ENCODE assay signal across 9 mouse cellular contexts in the genomic region with DNA sequence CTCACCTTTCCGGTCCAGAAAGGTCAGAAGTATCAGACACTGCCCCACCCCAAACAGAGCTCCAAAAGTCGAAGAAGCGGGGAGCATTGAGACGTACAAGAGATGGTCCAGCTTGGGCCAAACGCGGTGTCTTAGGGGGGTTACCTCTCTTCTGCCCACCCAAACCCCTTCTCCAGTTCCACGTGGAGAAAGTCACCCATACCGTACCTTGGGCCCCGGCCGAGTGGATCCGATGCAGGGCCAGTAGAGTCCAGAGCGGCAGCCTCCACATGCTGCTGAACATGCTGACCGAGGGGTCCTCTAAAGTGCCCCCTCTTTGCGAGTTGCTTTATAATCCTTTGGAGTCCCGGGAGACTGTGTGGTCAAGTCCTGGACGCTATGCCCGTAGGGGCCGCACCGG. TPM values are rescaled to one million over a fixed set of nuclear protein-coding genes. Genes with fewer than 3 reads are reported as not detected.
A peak's percentile ranks its signal among the peaks of the same experiment; 100 is the strongest.
DNase-seq lines count a peak whose midpoint lies in the region; ATAC-seq and TF ChIP-seq lines count a peak whose summit lies in the region.
"Had no signal": no experiment of that assay in that cellular context is flagged by ENCODE, and none has a peak within 500 bp of the region (broad histone marks: within the 10 kb centered on the region; RNA-seq: fewer than 3 reads in every experiment).

No protein-coding gene starts in this region.

- peak overlapping the region; percentile 69 for H3K9ac ChIP-seq in lung, embryonic 15.5 days
- H3K9ac ChIP-seq in forebrain, embryonic 16.5 days (replicated peaks; ENCODE audit: low read depth, low read length) = peak overlapping the region; percentile 76
- H3K9ac ChIP-seq in limb, embryonic 13.5 days = peak overlapping the region; percentile 87

- no peak for TF ChIP-seq POLR2A in olfactory bulb, adult 2 months (IDR thresholded peaks at IDR 0.05; ENCODE audit: insufficient read depth, low read depth, low read length)

- no peaks in the 10 kb centered on the region for H3K36me3 ChIP-seq in lung, embryonic 15.5 days
- no peaks in the 10 kb centered on the region for H3K36me3 ChIP-seq in forebrain, embryonic 16.5 days (ENCODE audit: control insufficient read depth, insufficient read depth)
- H3K36me3 ChIP-seq in limb, embryonic 13.5 days = no peaks in the 10 kb centered on the region

- no peak for TF ChIP-seq CTCF in olfactory bulb, adult 2 months (IDR thresholded peaks at IDR 0.05; ENCODE audit: insufficient read depth, low read depth, low read length)

- no peak for ATAC-seq in lung, embryonic 15.5 days (ENCODE audit: borderline replicate concordance, extremely low read depth, low FRiP score, low TSS enrichment)
- no peak for ATAC-seq in forebrain, embryonic 16.5 days
- ATAC-seq in limb, embryonic 13.5 days (ENCODE audit: low FRiP score, low read depth) = no peak

- H3K4me2 ChIP-seq in lung, embryonic 15.5 days = peak overlapping the region; percentile 97
- peak overlapping the region; percentile 85 for H3K4me2 ChIP-seq in forebrain, embryonic 16.5 days (ENCODE audit: low read length)
- peak overlapping the region; percentile 97 for H3K4me2 ChIP-seq in limb, embryonic 13.5 days (replicated peaks)

- H3K27ac ChIP-seq in lung, embryonic 15.5 days = no peak overlapping the region
- no peak overlapping the region for H3K27ac ChIP-seq in forebrain, embryonic 16.5 days (ENCODE audit: low read length)
- H3K27ac ChIP-seq in limb, embryonic 13.5 days = no peak overlapping the region
- H3K27ac ChIP-seq in olfactory bulb, adult 2 months (ENCODE audit: insufficient read depth, low read depth, low read length) = 0 out of 2 replicates have a peak overlapping the region, but pooled peaks have one; percentile 32

- H3K27me3 ChIP-seq in lung, embryonic 15.5 days = peaks cover 70% of the 10 kb centered on the region
- peaks cover 9% of the 10 kb centered on the region for H3K27me3 ChIP-seq in forebrain, embryonic 16.5 days (replicated peaks; ENCODE audit: control insufficient read depth, insufficient read depth, low read length)
- H3K27me3 ChIP-seq in limb, embryonic 13.5 days = peaks cover 65% of the 10 kb centered on the region

- under 1% methylated on average over 19 of the region's 19 CpGs for WGBS in lung, embryonic 15.5 days
- WGBS in forebrain, embryonic 16.5 days = 2% methylated on average over 19 of the region's 19 CpGs
- under 1% methylated on average over 19 of the region's 19 CpGs for WGBS in limb, embryonic 13.5 days
- 2% methylated on average over 19 of the region's 19 CpGs for WGBS in olfactory bulb, adult 2 months

- peaks cover 57% of the 10 kb centered on the region for H3K4me1 ChIP-seq in lung, embryonic 15.5 days
- H3K4me1 ChIP-seq in forebrain, embryonic 16.5 days (replicated peaks; ENCODE audit: control insufficient read depth, insufficient read depth, low read length) = peaks cover 40% of the 10 kb centered on the region
- peaks cover 72% of the 10 kb centered on the region for H3K4me1 ChIP-seq in limb, embryonic 13.5 days
- peaks cover 58% of the 10 kb centered on the region for H3K4me1 ChIP-seq in olfactory bulb, adult 2 months (ENCODE audit: control insufficient read depth, insufficient read depth, low read length)

- no peaks in the 10 kb centered on the region for H3K9me3 ChIP-seq in lung, embryonic 15.5 days
- H3K9me3 ChIP-seq in forebrain, embryonic 16.5 days (ENCODE audit: control insufficient read depth, low read length) = no peaks in the 10 kb centered on the region
- H3K9me3 ChIP-seq in limb, embryonic 13.5 days = no peaks in the 10 kb centered on the region

- H3K4me3 ChIP-seq in lung, embryonic 15.5 days = peak overlapping the region; percentile 63
- peak overlapping the region; percentile 63 for H3K4me3 ChIP-seq in forebrain, embryonic 16.5 days (replicated peaks; ENCODE audit: low read length)
- peak overlapping the region; percentile 66 for H3K4me3 ChIP-seq in limb, embryonic 13.5 days
- H3K4me3 ChIP-seq in olfactory bulb, adult 2 months (ENCODE audit: insufficient read depth, low read depth, low read length) = peak overlapping the region; percentile 74

- DNase-seq in lung, postnatal 36 days = no peak
- DNase-seq in frontal cortex, postnatal 10 days (ENCODE audit: low spot score in 2 of 2) = no peak
- no peak for DNase-seq in lung, postnatal 4 days
- DNase-seq in kidney, postnatal 10 days = no peak
- DNase-seq: cerebellum, adult 9-11 months had no signal

RNA-seq across cellular contexts. Expression of gene Sdk2, which starts 1.2 kb away (rescaled TPM):
- polyA plus RNA-seq in lung, embryonic 15.5 days (2015; fragmentation: Nextera tagmentation; extraction: Ambion mirVana) = 2.7 and 2.9 TPM in 2 replicates
- polyA plus RNA-seq in forebrain, embryonic 16.5 days (2015; fragmentation: Nextera tagmentation; extraction: Ambion mirVana) = 2.1 and 2.2 TPM in 2 replicates
- polyA plus RNA-seq in limb, embryonic 13.5 days (2015; fragmentation: Nextera tagmentation; extraction: Ambion mirVana) = 4.3 and 5.8 TPM in 2 replicates
- polyA plus RNA-seq in olfactory bulb, adult 2 months (2012; ENCODE audit: insufficient read depth, insufficient read length, low replicate concordance, missing spikeins) = not detected in 2 replicates
